In genomic region chr19:48731731-48732130, GRCm38 (mm10) we compare ENCODE assay signal across 17 mouse cellular contexts.
DNase-seq lines count a peak whose midpoint lies in the region.
"Had no signal": no experiment of that assay in that cellular context is flagged by ENCODE, and none has a peak within 500 bp of the region (broad histone marks: within the 10 kb centered on the region; RNA-seq: fewer than 3 reads in every experiment).

No protein-coding gene starts in this region.

- intact Hi-C loops in left cerebral cortex, postnatal 4 days (cut with DNase I), result no loop called here
- intact Hi-C loops in left cerebral cortex, postnatal 25 days (cut with DNase I), result no loop called here

- peak; percentile 10 for DNase-seq in left cerebral cortex, postnatal 4 days
- no peak for DNase-seq in left cerebral cortex, postnatal 25 days (ENCODE audit: low spot score in 2 of 2)
- DNase-seq in cerebellum, adult 8-10 months, result peak; percentile 2
- DNase-seq in cerebellum, postnatal 14 days, result peak; percentile 53 to 56
- DNase-seq in lung, adult 18-20 months, result no peak
- DNase-seq in adrenal gland, adult 8-10 months, result no peak
- DNase-seq in urinary bladder, postnatal 14 days (ENCODE audit: low spot score), result no peak
- DNase-seq: adrenal gland, postnatal 25 days; gastrocnemius, postnatal 25 days; heart, adult 18-20 months; heart, postnatal 36 days; kidney, adult 2 months; kidney, postnatal 4 days; liver, embryonic 13.5 days; lung, adult 2 months; lung, postnatal 10 days; right cerebral cortex, postnatal 14 days had no signal

Comparison
In these comparisons a context has a peak if more than half of its experiments do, and no peak if none do; other contexts are left out.
1. DNase-seq: peak in left cerebral cortex, postnatal 4 days (single experiment), cerebellum, adult 8-10 months (single experiment) and cerebellum, postnatal 14 days (2 of 2); none in left cerebral cortex, postnatal 25 days (0 of 2), lung, adult 18-20 months (0 of 2), adrenal gland, adult 8-10 months (single experiment) and urinary bladder, postnatal 14 days (single experiment).